Mouse (Mus musculus): ENCODE data around the gene Trim41. TPM values are rescaled to one million over a fixed set of nuclear protein-coding genes. Genes with fewer than 3 reads are reported as not detected.

Gene Trim41
- total and polyA plus RNA-seq, 2 experiments from 2014 or later, result 2.7 to 39.6 TPM

- Histone ChIP-seq H3K4me1 (ENCODE audit: control insufficient read depth, insufficient read depth) (0 out of 2 replicates have a peak, but pooled peaks cover 4% of the 10 kb centered on the region), H3K9ac (replicated peaks; ENCODE audit: low read depth, low read length) (peak overlapping the region; percentile 27; the same call in 1 of the 2 replicates), H3K4me3 (ENCODE audit: low read depth, low read length) (peak overlapping the region; percentile 67), H3K9me3 (replicated peaks; ENCODE audit: control insufficient read depth, low read length) (no peaks in the 10 kb centered on the region), H3K27me3 (ENCODE audit: control insufficient read depth, insufficient read depth, low read length) (no peaks in the 10 kb centered on the region), H3K4me2 (ENCODE audit: low read depth, low read length) (peak overlapping the region; percentile 86), H3K27ac (ENCODE audit: low read depth) (peak overlapping the region; percentile 21; the same call in 1 of the 2 replicates), H3K36me3 (replicated peaks; ENCODE audit: control insufficient read depth, insufficient read depth, low read length) (no peaks in the 10 kb centered on the region)
- under 1% methylated on average over 31 of the region's 31 CpGs for WGBS
- TF ChIP-seq EP300 (IDR thresholded peaks at IDR 0.05; ENCODE audit: low read depth) (no peak), CTCF (IDR thresholded peaks at IDR 0.05; ENCODE audit: low read depth) (no peak)
- peak; percentile 53 for ATAC-seq (ENCODE audit: insufficient read depth, low read depth)
- DNase-seq (ENCODE audit: low spot score), result peak; percentile 53
These were observed 36.5 kb upstream of the Trim41 start for GRCm38 (mm10) chr11:48853474-48854180.

DNA sequence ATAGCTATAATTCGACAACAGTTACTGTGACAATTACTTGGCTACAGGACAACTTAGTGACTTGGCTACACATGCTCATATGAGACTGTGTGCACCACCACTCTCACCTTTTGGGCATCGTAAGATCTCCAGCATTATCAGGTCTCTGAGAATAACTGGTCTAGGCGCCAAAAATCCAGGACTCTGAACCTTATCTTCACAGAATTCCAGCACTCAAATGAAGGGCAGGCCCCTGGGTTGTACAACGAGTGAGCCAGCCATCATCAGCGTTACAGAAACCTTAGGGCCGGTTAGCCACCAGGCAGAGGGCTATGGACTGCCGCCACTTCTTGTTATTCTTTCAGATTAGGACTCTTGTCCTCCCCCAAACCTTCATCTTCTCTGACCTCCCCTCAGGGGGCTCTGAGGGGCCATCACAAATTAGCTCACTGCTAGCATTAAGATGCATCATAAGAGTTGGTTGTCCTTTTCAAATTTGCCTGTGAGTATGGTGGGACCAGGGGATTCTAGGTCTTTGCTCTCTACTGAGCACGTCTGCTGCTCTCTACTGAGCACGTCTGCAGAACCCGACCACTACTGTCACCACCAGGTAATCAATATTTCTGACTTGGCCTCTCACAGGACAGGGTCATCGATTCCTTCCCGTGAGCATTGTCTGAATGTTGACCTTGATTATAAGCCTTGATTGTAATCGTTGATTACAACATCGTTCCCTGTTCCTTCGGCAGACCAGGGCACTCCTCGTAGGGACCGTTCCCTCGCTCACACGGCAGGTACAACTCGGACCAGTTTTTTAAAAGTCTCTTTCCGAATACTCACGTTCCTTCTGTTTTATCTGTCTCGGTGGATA lies 35.7 kb upstream of the Trim41 start:
- no peak for ATAC-seq (ENCODE audit: insufficient read depth, low read depth)
- DNase-seq (ENCODE audit: low spot score), result no peak
- H3K27ac ChIP-seq (ENCODE audit: low read depth), result peak overlapping the region; percentile 33; the same call in 1 of the 2 replicates
- no peaks in the 10 kb centered on the region for H3K27me3 ChIP-seq (ENCODE audit: control insufficient read depth, insufficient read depth, low read length)
- 0 out of 2 replicates have a peak, but pooled peaks cover 3% of the 10 kb centered on the region for H3K4me1 ChIP-seq (ENCODE audit: control insufficient read depth, insufficient read depth)
- H3K9me3 ChIP-seq (replicated peaks; ENCODE audit: control insufficient read depth, low read length), result no peaks in the 10 kb centered on the region
- TF ChIP-seq CTCF (IDR thresholded peaks at IDR 0.05; ENCODE audit: low read depth), result no peak
- no peak for TF ChIP-seq EP300 (IDR thresholded peaks at IDR 0.05; ENCODE audit: low read depth)
- H3K4me3 ChIP-seq (ENCODE audit: low read depth, low read length), result peak overlapping the region; percentile 67
- H3K9ac ChIP-seq (replicated peaks; ENCODE audit: low read depth, low read length), result peak overlapping the region; percentile 27; the same call in 1 of the 2 replicates
- WGBS, result 6% methylated on average over 23 of the region's 23 CpGs
- H3K36me3 ChIP-seq (replicated peaks; ENCODE audit: control insufficient read depth, insufficient read depth, low read length), result no peaks in the 10 kb centered on the region
- peak overlapping the region; percentile 86 for H3K4me2 ChIP-seq (ENCODE audit: low read depth, low read length)

DNA sequence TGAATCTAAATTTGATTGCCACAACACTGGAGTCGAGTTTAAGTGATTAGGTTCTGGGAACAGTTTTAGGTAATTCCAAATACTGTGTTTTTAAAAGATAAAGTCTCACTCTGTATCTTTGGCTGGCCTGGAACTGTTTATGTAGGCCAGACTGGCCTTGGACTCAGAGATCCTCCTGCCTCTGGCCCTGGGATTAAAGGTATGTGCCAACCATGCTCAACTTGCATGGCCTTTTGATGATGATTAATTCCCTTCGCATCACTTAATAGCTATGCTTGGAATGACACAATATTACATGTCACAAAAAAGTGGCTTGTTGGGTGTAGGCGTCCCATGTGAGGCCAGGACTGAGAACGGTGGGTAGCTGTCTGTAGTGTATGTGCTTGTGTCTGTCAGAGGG lies 35.0 kb upstream of the Trim41 start:
- no peak for TF ChIP-seq CTCF (IDR thresholded peaks at IDR 0.05; ENCODE audit: low read depth)
- TF ChIP-seq EP300 (IDR thresholded peaks at IDR 0.05; ENCODE audit: low read depth), result no peak
- no peak overlapping the region for H3K4me3 ChIP-seq (ENCODE audit: low read depth, low read length)
- no peak overlapping the region for H3K27ac ChIP-seq (ENCODE audit: low read depth)

DNA sequence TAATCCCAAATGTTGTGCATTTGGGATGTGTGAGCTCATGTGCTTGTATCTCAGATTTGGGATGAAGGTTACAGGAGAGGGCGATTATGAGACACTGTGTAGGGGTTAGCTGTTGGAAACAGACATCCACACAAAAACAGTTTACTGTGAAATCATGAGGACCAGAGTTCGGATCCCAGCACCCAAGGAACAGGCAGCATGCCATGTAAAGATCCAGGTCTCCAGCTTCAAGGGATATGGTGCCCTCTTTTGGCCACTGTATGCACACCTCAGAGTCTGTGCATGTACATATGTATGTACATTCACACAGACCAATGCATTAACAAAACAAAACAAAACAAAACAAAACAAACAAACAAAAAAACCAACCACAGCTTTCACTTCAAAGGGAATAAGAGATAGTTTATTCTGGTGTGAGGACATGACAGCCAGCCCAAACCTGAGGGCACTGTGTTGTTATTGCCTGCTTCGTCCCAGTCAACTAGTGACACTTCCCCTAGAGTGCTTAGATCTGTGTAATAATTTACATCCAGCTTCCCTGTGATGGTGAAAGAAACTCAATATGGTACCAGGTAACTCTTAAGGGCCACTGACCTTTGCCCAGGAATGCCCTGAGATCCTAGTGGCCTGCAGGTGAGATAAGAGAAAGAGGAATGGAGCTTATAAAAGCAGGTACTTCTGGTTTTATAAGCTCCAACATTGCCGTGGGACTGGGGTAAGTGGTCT lies 34.3 kb upstream of the Trim41 start:
- no peak overlapping the region for H3K27ac ChIP-seq (ENCODE audit: low read depth)
- no peak overlapping the region for H3K4me2 ChIP-seq (ENCODE audit: low read depth, low read length)
- H3K4me1 ChIP-seq (ENCODE audit: control insufficient read depth, insufficient read depth), result no peaks in the 10 kb centered on the region
- H3K27me3 ChIP-seq (ENCODE audit: control insufficient read depth, insufficient read depth, low read length), result no peaks in the 10 kb centered on the region
- ATAC-seq (ENCODE audit: insufficient read depth, low read depth) (no peak), DNase-seq (ENCODE audit: low spot score) (no peak)
- H3K9ac ChIP-seq (replicated peaks; ENCODE audit: low read depth, low read length), result no peak overlapping the region
- H3K36me3 ChIP-seq (replicated peaks; ENCODE audit: control insufficient read depth, insufficient read depth, low read length), result no peaks in the 10 kb centered on the region
- 85% methylated on average over 4 of the region's 4 CpGs for WGBS
- TF ChIP-seq CTCF (IDR thresholded peaks at IDR 0.05; ENCODE audit: low read depth) (peak; percentile 20; the same call in 1 of the 2 replicates), EP300 (IDR thresholded peaks at IDR 0.05; ENCODE audit: low read depth) (no peak)
- no peaks in the 10 kb centered on the region for H3K9me3 ChIP-seq (replicated peaks; ENCODE audit: control insufficient read depth, low read length)
- no peak overlapping the region for H3K4me3 ChIP-seq (ENCODE audit: low read depth, low read length)

More for the DNA sequence above, 35.0 kb upstream of the Trim41 start:
- ATAC-seq (ENCODE audit: insufficient read depth, low read depth) (no peak), DNase-seq (ENCODE audit: low spot score) (no peak)
- 68% methylated on average over 4 of the region's 4 CpGs for WGBS
- Histone ChIP-seq H3K4me1 (ENCODE audit: control insufficient read depth, insufficient read depth) (no peaks in the 10 kb centered on the region), H3K9me3 (replicated peaks; ENCODE audit: control insufficient read depth, low read length) (no peaks in the 10 kb centered on the region), H3K36me3 (replicated peaks; ENCODE audit: control insufficient read depth, insufficient read depth, low read length) (no peaks in the 10 kb centered on the region), H3K4me2 (ENCODE audit: low read depth, low read length) (no peak overlapping the region), H3K27me3 (ENCODE audit: control insufficient read depth, insufficient read depth, low read length) (no peaks in the 10 kb centered on the region), H3K9ac (replicated peaks; ENCODE audit: low read depth, low read length) (no peak overlapping the region)

GRCm38 (mm10) chr11:48850240-48850639 lies 33.1 kb upstream of the Trim41 start:
- Histone ChIP-seq H3K4me1 (ENCODE audit: control insufficient read depth, insufficient read depth) (no peaks in the 10 kb centered on the region), H3K9me3 (replicated peaks; ENCODE audit: control insufficient read depth, low read length) (no peaks in the 10 kb centered on the region), H3K4me2 (ENCODE audit: low read depth, low read length) (no peak overlapping the region), H3K36me3 (replicated peaks; ENCODE audit: control insufficient read depth, insufficient read depth, low read length) (no peaks in the 10 kb centered on the region), H3K9ac (replicated peaks; ENCODE audit: low read depth, low read length) (no peak overlapping the region), H3K27me3 (ENCODE audit: control insufficient read depth, insufficient read depth, low read length) (no peaks in the 10 kb centered on the region), H3K27ac (ENCODE audit: low read depth) (no peak overlapping the region), H3K4me3 (ENCODE audit: low read depth, low read length) (no peak overlapping the region)
- WGBS, result 56% methylated on average over 2 of the region's 2 CpGs
- TF ChIP-seq CTCF (IDR thresholded peaks at IDR 0.05; ENCODE audit: low read depth), result no peak
- no peak for TF ChIP-seq EP300 (IDR thresholded peaks at IDR 0.05; ENCODE audit: low read depth)
- no peak for ATAC-seq (ENCODE audit: insufficient read depth, low read depth)
- no peak for DNase-seq (ENCODE audit: low spot score)

Data from heart, postnatal 0 days (tissue).